Mouse (Mus musculus) liver, adult 2 months (tissue): ENCODE results near the gene Plpp7. TPM values are rescaled to one million over a fixed set of nuclear protein-coding genes. Genes with fewer than 3 reads are reported as not detected.

Source experiments
- DNase-seq: peaks from one replicate; pipeline ENCODE4 v3.0.0-alpha.2; 2011; ENCODE audit warnings: low read depth, low spot score; ENCODE audit errors: extremely low read depth
- H3K27ac ChIP-seq: fragments of 200-500 bp; replicated peaks from 2 replicates; pipeline ENCODE4 v1.5.1; 2012; ENCODE audit warnings: low read depth, mild to moderate bottlenecking, control low read depth, inconsistent platforms, low read length; ENCODE audit not compliant: insufficient read depth
- H3K27me3 ChIP-seq: fragments of 200-500 bp; 2 replicates; pipeline ENCODE4 v1.6.1; 2012; ENCODE audit warnings: mild to moderate bottlenecking, moderate library complexity, low read length, inconsistent platforms; ENCODE audit not compliant: control insufficient read depth, insufficient read depth
- H3K36me3 ChIP-seq: fragments of 200-500 bp; 2 replicates; pipeline ENCODE4 v1.6.1; 2012; ENCODE audit warnings: low read length, inconsistent platforms; ENCODE audit not compliant: control insufficient read depth, insufficient read depth
- H3K4me1 ChIP-seq: fragments of 200-500 bp; 2 replicates; pipeline ENCODE4 v1.6.1; 2011; ENCODE audit warnings: low read length; ENCODE audit not compliant: control insufficient read depth, insufficient read depth
- H3K4me3 ChIP-seq: fragments of 200-500 bp; 2 replicates; pipeline ENCODE4 v1.5.1; 2011; ENCODE audit warnings: low read depth, mild to moderate bottlenecking, control low read depth, low read length, moderate library complexity; ENCODE audit not compliant: insufficient read depth
- H3K79me2 ChIP-seq: fragments of 200-500 bp; 2 replicates; pipeline ENCODE4 v1.6.1; 2012; ENCODE audit warnings: inconsistent platforms, mild to moderate bottlenecking, low read length, moderate library complexity; ENCODE audit not compliant: control insufficient read depth, insufficient read depth
- H3K9ac ChIP-seq: fragments of 200-500 bp; 2 replicates; pipeline ENCODE4 v1.6.1; 2012; ENCODE audit warnings: low read depth, mild to moderate bottlenecking, control low read depth, inconsistent platforms, low read length
- CTCF ChIP-seq: fragments of 200-500 bp; IDR thresholded peaks from 2 replicates; pipeline ENCODE4 v1.5.1; 2011; ENCODE audit warnings: low read depth, low read length, control low read depth
- POLR2A ChIP-seq: fragments of 200-500 bp; IDR thresholded peaks from 2 replicates; pipeline ENCODE4 v1.6.1; 2011; ENCODE audit warnings: low read length, control low read depth; ENCODE audit not compliant: insufficient read depth; ENCODE audit errors: extremely low read depth
- WGBS: fragments of 180-500 bp; shearing (Covaris S2); methylation state at CpG from one replicate; pipeline ENCODE4 v1.1.7; 2018; 5-methylcytosine and 5-hydroxymethylcytosine counted together
- polyA plus RNA-seq: library from polyadenylated mRNA; depleted of rRNA; stranded (reverse); fragments of >200 nt; gene quantifications from 2 replicates; pipeline ENCODE4 v1.2.3, GENCODE M21; 2012; rRNA removed
- total RNA-seq: library from RNA; depleted of rRNA; stranded (reverse); fragments of >200 nt; gene quantifications from 2 replicates; pipeline ENCODE4 v1.2.3, GENCODE M21; 2014; rRNA removed

Gene Plpp7
- total RNA-seq (0.34 and 0.37 TPM in 2 replicates), polyA plus RNA-seq (1.3 and 2.3 TPM in 2 replicates)

GRCm38 (mm10) chr2:32095351-32096121, at the start of gene Plpp7:
TSS of gene Plpp7 (plus strand) at chr2:32095528.
- no peaks in the 10 kb centered on the region for H3K27me3 ChIP-seq
- H3K4me3 ChIP-seq = peak within 1 kb of the TSS; percentile 36; the same call in 1 of the 2 replicates
- H3K27ac ChIP-seq = no peak within 1 kb of the TSS
- peak; percentile 36 for DNase-seq
- no peaks in the 10 kb centered on the region for H3K36me3 ChIP-seq
- H3K9ac ChIP-seq = peak within 1 kb of the TSS; percentile 56
- H3K79me2 ChIP-seq = no peaks in the 10 kb centered on the region
- TF ChIP-seq POLR2A (no peak), CTCF (no peak)
- WGBS = 52% methylated on average over 22 of the region's 22 CpGs
- H3K4me1 ChIP-seq = no peaks in the 10 kb centered on the region

DNA sequence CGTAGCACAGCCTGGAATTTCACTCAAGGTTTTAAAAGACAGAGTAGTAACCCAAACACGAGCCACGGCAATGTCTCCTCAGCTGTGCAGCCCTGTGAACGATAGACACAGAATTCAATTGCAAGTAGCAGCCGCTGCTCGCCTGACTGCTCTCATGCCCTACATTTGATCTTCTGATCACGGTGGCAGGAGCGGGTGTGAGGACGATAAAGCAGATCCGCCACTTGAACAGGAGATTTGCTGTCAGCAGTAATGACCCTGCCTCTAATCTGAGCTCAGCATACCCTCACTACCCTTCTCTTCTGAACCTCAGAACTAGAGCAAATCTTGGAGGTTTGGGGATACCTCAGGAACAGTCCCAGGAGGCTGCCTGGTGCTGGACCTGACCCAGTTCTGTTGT, 49.3 kb upstream of the Plpp7 start:
- WGBS = 94% methylated on average over 10 of the region's 10 CpGs
- TF ChIP-seq POLR2A = no peak
- TF ChIP-seq CTCF = no peak
- no peak for DNase-seq
- Histone ChIP-seq H3K36me3 (peaks cover 30% of the 10 kb centered on the region), H3K9ac (no peak overlapping the region), H3K4me3 (no peak overlapping the region), H3K27ac (no peak overlapping the region), H3K4me1 (no peaks in the 10 kb centered on the region), H3K27me3 (no peaks in the 10 kb centered on the region), H3K79me2 (no peaks in the 10 kb centered on the region)

DNA sequence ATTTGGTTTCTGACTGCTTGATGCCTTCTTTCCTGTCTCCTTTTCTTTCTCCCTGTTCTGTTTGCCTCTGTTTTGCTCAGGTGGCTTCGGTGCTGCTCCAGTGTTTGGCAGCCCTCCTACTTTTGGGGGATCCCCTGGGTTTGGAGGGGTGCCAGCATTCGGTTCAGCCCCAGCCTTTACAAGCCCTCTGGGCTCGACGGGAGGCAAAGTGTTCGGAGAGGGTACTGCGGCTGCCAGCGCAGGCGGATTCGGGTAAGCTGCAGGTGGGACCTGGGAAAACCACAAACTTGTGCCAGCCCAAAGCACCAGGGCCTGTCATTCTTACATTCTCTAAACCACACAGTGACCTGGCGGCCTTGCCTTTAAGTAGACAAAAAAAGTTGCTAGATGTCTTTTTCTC, 48.0 kb upstream of the Plpp7 start:
- WGBS = 90% methylated on average over 10 of the region's 10 CpGs
- TF ChIP-seq POLR2A = no peak
- no peak for TF ChIP-seq CTCF
- no peak for DNase-seq

GRCm38 (mm10) chr2:32051791-32052190, 43.5 kb upstream of the Plpp7 start:
- peaks cover 16% of the 10 kb centered on the region for H3K36me3 ChIP-seq

More for the DNA sequence above, 48.0 kb upstream of the Plpp7 start:
- no peak overlapping the region for H3K4me3 ChIP-seq
- no peaks in the 10 kb centered on the region for H3K79me2 ChIP-seq
- no peak overlapping the region for H3K9ac ChIP-seq
- H3K27me3 ChIP-seq = no peaks in the 10 kb centered on the region
- no peaks in the 10 kb centered on the region for H3K4me1 ChIP-seq
- no peak overlapping the region for H3K27ac ChIP-seq
- H3K36me3 ChIP-seq = peaks cover 28% of the 10 kb centered on the region

DNA sequence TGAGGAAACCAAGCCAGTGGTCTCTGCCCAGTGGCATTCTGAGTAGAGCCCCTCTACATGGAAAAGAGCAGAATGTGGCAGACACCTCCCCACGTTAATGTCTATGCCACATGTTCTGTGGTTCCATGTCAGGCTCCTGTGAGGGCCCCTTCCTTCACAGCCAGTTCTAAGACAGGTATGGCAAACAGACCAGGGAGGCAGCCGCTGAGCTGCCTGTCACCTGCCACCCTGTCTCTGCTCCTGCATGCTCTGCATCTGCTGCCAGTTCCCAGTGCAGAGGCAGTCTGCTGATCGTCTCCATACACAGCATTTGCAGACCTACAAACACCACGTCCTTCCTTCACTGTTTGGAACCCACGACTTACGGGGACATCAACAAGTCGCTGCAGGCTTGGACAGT, 42.9 kb upstream of the Plpp7 start:
- DNase-seq = no peak
- H3K4me1 ChIP-seq = no peaks in the 10 kb centered on the region
- no peak overlapping the region for H3K27ac ChIP-seq
- WGBS = 93% methylated on average over 7 of the region's 7 CpGs
- TF ChIP-seq CTCF (no peak), POLR2A (no peak)
- H3K36me3 ChIP-seq = peaks cover 16% of the 10 kb centered on the region
- H3K27me3 ChIP-seq = no peaks in the 10 kb centered on the region
- H3K4me3 ChIP-seq = no peak overlapping the region
- no peaks in the 10 kb centered on the region for H3K79me2 ChIP-seq
- no peak overlapping the region for H3K9ac ChIP-seq

More at GRCm38 (mm10) chr2:32051791-32052190, 43.5 kb upstream of the Plpp7 start:
- Histone ChIP-seq H3K9ac (no peak overlapping the region), H3K4me1 (no peaks in the 10 kb centered on the region), H3K79me2 (no peaks in the 10 kb centered on the region), H3K4me3 (no peak overlapping the region), H3K27me3 (no peaks in the 10 kb centered on the region), H3K27ac (no peak overlapping the region)
- no peak for DNase-seq
- WGBS = 88% methylated on average over 8 of the region's 8 CpGs
- TF ChIP-seq CTCF (no peak), POLR2A (no peak)

GRCm38 (mm10) chr2:32055357-32055965, 39.9 kb upstream of the Plpp7 start:
- no peaks in the 10 kb centered on the region for H3K4me1 ChIP-seq
- WGBS = 89% methylated on average over 7 of the region's 7 CpGs

More at GRCm38 (mm10) chr2:32055357-32055965, 39.9 kb upstream of the Plpp7 start:
- Histone ChIP-seq H3K79me2 (no peaks in the 10 kb centered on the region), H3K36me3 (peaks cover 3% of the 10 kb centered on the region; the same call in 1 of the 2 replicates), H3K4me3 (no peak overlapping the region), H3K27ac (no peak overlapping the region), H3K27me3 (no peaks in the 10 kb centered on the region), H3K9ac (no peak overlapping the region)
- DNase-seq = no peak
- TF ChIP-seq CTCF = no peak
- TF ChIP-seq POLR2A = no peak
